Mouse (Mus musculus) hindbrain, embryonic 14.5 days (tissue): Measurements from ENCODE around the gene Scube1. TPM values are rescaled to one million over a fixed set of nuclear protein-coding genes. Genes with fewer than 3 reads are reported as not detected.
A peak's percentile ranks its signal among the peaks of the same experiment; 100 is the strongest.

Experiments used
- ATAC-seq: fragments of 200-750 bp; cut with Nextera tagmentation; 2 replicates; pipeline ENCODE4 v1.8.0; 2017; ENCODE audit warnings: moderate number of reproducible peaks, mild to moderate bottlenecking, moderate TSS enrichment, moderate library complexity; ENCODE audit not compliant: low FRiP score
- DNase-seq: peaks from one replicate; pipeline ENCODE4 v3.0.0-alpha.2; 2015; ENCODE audit warnings: low spot score
- H3K27ac ChIP-seq: fragments of 300-500 bp; sonication (generic); 2 replicates; pipeline ENCODE4 v1.5.1; 2014; ENCODE audit warnings: mild to moderate bottlenecking, moderate library complexity
- H3K27me3 ChIP-seq: fragments of 300-500 bp; sonication (generic); 2 replicates; pipeline ENCODE4 v1.6.1; 2014; ENCODE audit warnings: mild to moderate bottlenecking, low read length, mixed read lengths; ENCODE audit not compliant: control insufficient read depth, insufficient read depth
- H3K36me3 ChIP-seq: fragments of 300-500 bp; sonication (generic); replicated peaks from 2 replicates; pipeline ENCODE4 v1.6.1; 2014; ENCODE audit not compliant: control insufficient read depth, insufficient read depth
- H3K4me1 ChIP-seq: fragments of 300-500 bp; sonication (generic); replicated peaks from 2 replicates; pipeline ENCODE4 v1.6.1; 2014; ENCODE audit warnings: antibody characterized with exemption, low read length, mixed read lengths; ENCODE audit not compliant: control insufficient read depth, insufficient read depth
- H3K4me2 ChIP-seq: fragments of 300-500 bp; sonication (generic); replicated peaks from 2 replicates; pipeline ENCODE4 v1.6.1; 2014; ENCODE audit warnings: mild to moderate bottlenecking, moderate library complexity
- H3K4me3 ChIP-seq: fragments of 300-500 bp; sonication (generic); replicated peaks from 2 replicates; pipeline ENCODE4 v1.5.1; 2014; ENCODE audit warnings: mild to moderate bottlenecking, low read length
- H3K9ac ChIP-seq: fragments of 300-500 bp; sonication (generic); 2 replicates; pipeline ENCODE4 v1.6.1; 2014
- H3K9me3 ChIP-seq: fragments of 300-500 bp; sonication (generic); 2 replicates; pipeline ENCODE4 v1.6.1; 2016; ENCODE audit warnings: low read length; ENCODE audit not compliant: control insufficient read depth
- WGBS: fragments of 180-500 bp; shearing (Covaris S2); extraction: QIAGEN DNeasy Blood & Tissue Kit; methylation state at CpG from one replicate; pipeline ENCODE4 v1.1.7; 2014; 5-methylcytosine and 5-hydroxymethylcytosine counted together
- polyA plus RNA-seq: library from polyadenylated mRNA; unstranded; fragments of >200 nt; fragmentation: Nextera tagmentation; extraction: Ambion mirVana; gene quantifications from 2 replicates; pipeline ENCODE4 v1.2.1, GENCODE M21; 2014

Gene Scube1
- 10.4 and 12.7 TPM in 2 replicates for polyA plus RNA-seq

DNA sequence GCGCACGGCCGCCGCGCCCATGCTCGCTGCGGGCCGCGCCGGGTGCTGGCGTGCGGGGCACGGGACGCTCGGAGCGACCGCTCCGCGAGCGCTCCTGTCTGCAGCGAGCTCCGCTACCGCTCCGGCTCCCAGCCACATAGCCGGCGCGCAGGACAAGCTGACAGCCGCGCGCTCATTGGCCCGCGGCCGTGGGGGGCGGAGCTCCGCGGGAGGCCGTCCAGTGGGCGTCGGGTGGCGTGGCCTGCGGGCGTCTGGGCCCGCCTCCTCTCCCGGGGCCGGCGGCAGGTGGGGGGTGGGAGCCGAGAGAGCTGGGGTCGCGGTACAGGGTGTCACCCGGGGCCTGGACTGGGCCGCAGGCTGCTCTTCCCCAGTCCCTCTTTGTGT lies at the start of gene Scube1:
Gene Scube1 (minus strand): TSS at position 136 of the 384 bp plus-strand sequence.
- WGBS: under 1% methylated on average over 42 of the region's 51 CpGs
- H3K27me3 ChIP-seq: 0 out of 2 replicates have a peak, but pooled peaks cover 6% of the 10 kb centered on the region
- H3K4me1 ChIP-seq: peaks cover 13% of the 10 kb centered on the region

DNA sequence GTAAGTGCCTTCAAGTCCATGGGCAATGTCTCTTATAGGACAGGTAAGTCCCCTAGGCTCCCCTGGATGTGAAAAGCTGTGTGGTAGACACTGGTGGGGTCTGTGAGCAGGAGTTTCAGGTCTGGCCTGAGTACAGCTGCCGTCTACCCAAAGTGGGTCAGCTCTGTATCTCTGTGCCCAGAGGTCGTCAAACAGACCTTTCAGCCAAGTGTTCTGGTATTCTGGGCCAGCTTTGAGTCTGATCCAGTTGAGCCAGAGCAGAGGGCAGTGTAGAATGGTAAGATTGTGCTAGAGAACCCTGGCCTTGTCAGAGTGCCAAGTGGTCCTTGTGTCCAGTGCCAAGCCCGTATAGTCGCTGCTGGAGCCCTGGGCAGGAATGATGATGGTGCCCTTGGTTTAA lies 48.1 kb upstream of the Scube1 start:
- 80% methylated on average over 4 of the region's 4 CpGs for WGBS
- no peak for DNase-seq

More for the DNA sequence above, at the start of gene Scube1:
- DNase-seq (peak; percentile 89), ATAC-seq (peak; percentile 93)
- Histone ChIP-seq H3K4me3 (peak within 1 kb of the TSS; percentile 66), H3K27ac (peak within 1 kb of the TSS; percentile 66; the same call in 1 of the 2 replicates), H3K36me3 (no peaks in the 10 kb centered on the region), H3K9me3 (no peaks in the 10 kb centered on the region), H3K9ac (peak within 1 kb of the TSS; percentile 68), H3K4me2 (peak within 1 kb of the TSS; percentile 68)

DNA sequence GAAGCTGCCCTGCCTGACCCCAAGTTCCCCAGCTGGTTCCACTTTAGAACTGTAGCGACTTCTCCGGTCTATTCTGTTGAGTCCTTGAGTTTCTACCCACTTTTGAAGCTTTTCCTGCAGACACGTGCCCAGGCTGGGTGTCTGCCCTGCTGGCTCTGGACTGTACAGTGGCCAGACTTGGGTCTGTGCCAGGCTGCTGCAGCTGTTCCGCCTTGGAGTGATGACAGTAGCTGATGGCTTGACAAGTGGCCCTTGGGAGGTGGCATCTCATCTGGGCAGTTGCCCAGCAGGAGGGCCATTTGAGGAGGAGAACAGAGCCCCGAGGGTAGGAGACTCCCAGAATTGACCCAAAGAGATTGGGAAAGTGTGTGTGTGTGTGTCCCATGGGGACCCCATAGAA lies 47.6 kb upstream of the Scube1 start:
- Histone ChIP-seq H3K4me3 (no peak overlapping the region), H3K36me3 (no peaks in the 10 kb centered on the region), H3K9ac (no peak overlapping the region), H3K4me1 (no peaks in the 10 kb centered on the region), H3K4me2 (no peak overlapping the region), H3K27me3 (no peaks in the 10 kb centered on the region; the same call in 1 of the 2 replicates), H3K9me3 (no peaks in the 10 kb centered on the region), H3K27ac (no peak overlapping the region)
- 59% methylated on average over 5 of the region's 5 CpGs for WGBS
- no peak for ATAC-seq
- no peak for DNase-seq

More for the DNA sequence above, 48.1 kb upstream of the Scube1 start:
- no peak for ATAC-seq
- Histone ChIP-seq H3K36me3 (no peaks in the 10 kb centered on the region), H3K9me3 (no peaks in the 10 kb centered on the region), H3K4me1 (no peaks in the 10 kb centered on the region), H3K27ac (no peak overlapping the region), H3K4me3 (no peak overlapping the region), H3K9ac (no peak overlapping the region), H3K27me3 (no peaks in the 10 kb centered on the region; the same call in 1 of the 2 replicates), H3K4me2 (no peak overlapping the region)

DNA sequence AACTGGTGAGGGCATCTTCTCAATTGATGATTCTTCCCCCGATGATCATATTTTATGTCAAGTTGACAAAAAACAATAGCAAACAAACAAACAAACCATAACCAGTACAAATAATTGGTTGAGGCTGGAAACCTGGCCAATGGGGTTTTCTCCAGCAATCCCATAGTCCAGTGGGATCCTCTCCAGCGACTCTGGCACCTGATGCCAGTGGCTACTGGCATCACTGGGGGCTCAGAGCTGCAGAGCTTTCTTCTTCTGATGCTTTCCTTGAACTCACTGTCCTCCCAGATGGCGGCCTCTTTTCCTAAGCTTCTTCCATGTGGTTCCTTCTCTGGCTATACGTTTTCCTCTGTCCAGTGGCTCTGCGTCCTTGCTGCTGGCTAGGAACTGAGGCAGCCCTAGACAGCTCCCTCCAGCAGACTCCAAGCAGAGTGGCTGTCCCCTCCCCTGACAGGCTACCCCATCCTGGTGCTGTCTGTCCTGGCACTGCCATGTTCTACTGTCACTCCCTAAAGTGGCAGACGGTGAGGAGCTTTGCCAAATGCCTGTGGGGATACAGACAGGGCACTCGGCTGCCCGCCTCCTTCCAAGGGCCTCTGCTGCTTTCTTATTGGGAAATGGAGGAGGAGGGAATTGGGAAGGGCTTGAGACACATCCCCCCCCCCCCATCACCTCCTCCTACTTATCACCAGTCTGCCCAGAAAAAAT lies 46.7 kb upstream of the Scube1 start:
- Histone ChIP-seq H3K36me3 (no peaks in the 10 kb centered on the region), H3K4me2 (no peak overlapping the region), H3K4me1 (no peaks in the 10 kb centered on the region), H3K27me3 (no peaks in the 10 kb centered on the region; the same call in 1 of the 2 replicates), H3K9me3 (no peaks in the 10 kb centered on the region), H3K4me3 (no peak overlapping the region), H3K9ac (no peak overlapping the region), H3K27ac (no peak overlapping the region)
- WGBS: 62% methylated on average over 8 of the region's 8 CpGs
- no peak for ATAC-seq
- no peak for DNase-seq

DNA sequence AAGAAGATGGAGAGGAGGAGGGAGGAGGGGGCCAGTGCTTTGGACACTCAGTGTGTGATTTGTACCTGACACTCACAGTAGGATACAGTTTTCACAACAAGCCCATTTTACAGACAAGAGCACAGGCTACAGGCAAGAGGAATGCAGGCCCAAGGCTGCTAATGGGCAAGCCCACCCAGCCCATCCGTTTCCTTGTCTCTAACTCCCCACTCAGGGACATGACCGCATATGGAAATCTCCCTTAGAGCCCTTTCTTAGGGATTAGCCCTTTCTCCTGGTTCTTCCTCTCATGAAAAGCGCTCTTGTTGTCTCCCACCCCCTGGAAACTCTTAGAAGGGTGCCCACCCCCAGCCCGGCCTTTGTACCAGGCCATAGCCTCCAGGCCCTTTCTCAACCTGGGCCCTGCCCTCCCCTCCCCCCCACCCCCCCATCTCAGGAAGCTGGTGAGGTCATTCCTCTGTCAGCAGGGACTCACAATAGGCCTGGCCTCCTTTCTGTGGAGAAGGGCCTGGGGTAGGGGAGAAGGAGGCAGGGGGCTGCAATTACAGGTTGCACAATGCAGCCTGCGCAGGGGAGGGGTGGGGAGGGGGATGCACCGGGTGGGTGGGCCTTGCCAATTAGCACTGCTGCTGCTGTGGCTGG lies 40.7 kb upstream of the Scube1 start:
- no peak for DNase-seq
- WGBS: 12% methylated on average over 6 of the region's 6 CpGs

DNA sequence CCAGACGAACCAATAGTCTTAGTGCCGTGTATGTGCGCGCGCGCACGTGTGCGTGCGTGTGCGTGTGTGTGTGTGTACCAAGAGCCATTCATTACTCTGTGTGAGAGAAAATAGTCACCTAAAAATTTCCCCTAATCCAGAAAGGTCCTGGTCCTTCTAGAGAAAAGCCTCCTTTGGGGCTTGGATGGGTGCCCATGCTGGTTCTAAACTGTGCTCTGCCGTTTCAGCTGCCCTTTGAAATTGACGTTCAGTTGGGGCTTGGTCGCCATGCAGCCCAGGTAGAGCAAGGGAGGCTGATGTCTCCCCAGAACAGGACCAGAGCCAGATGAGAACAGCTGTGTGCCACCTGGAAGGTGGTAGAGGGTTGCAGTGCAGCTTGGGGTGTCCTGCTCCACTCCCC lies 36.7 kb upstream of the Scube1 start:
- no peak overlapping the region for H3K9ac ChIP-seq
- no peaks in the 10 kb centered on the region for H3K36me3 ChIP-seq
- 90% methylated on average over 13 of the region's 13 CpGs for WGBS
- no peak overlapping the region for H3K27ac ChIP-seq
- ATAC-seq (no peak), DNase-seq (no peak)
- no peak overlapping the region for H3K4me3 ChIP-seq
- no peak overlapping the region for H3K4me2 ChIP-seq
- H3K27me3 ChIP-seq: no peaks in the 10 kb centered on the region
- H3K4me1 ChIP-seq: no peaks in the 10 kb centered on the region; the same call in 1 of the 2 replicates
- H3K9me3 ChIP-seq: no peaks in the 10 kb centered on the region

More for the DNA sequence above, 40.7 kb upstream of the Scube1 start:
- H3K27me3 ChIP-seq: no peaks in the 10 kb centered on the region
- H3K4me2 ChIP-seq: no peak overlapping the region
- H3K36me3 ChIP-seq: no peaks in the 10 kb centered on the region
- no peaks in the 10 kb centered on the region; the same call in 1 of the 2 replicates for H3K4me1 ChIP-seq
- no peak overlapping the region for H3K9ac ChIP-seq
- no peak for ATAC-seq
- no peak overlapping the region for H3K27ac ChIP-seq
- H3K4me3 ChIP-seq: no peak overlapping the region
- H3K9me3 ChIP-seq: no peaks in the 10 kb centered on the region

DNA sequence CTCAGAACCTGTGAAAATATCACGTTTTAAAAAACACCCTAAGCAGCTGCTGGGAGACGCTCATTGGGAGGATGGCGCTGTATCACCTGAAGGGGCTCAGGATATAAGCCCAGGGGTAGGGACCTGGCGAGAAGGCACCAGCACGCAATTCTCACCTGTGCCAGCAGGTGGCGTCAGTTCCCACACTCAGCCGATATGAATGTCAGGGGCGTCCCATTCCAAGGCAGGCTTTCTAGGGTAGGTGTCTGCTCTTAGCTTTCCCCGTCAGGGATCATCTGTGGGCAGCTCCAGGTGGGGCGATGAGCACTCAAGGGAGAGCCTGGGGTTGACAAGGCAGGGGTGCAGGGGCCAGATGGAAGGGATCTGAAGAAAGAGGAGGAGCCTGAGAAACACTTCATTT lies 35.9 kb upstream of the Scube1 start:
- H3K4me2 ChIP-seq: no peak overlapping the region
- ATAC-seq (no peak), DNase-seq (peak; percentile 77)
- H3K36me3 ChIP-seq: no peaks in the 10 kb centered on the region
- no peak overlapping the region for H3K27ac ChIP-seq
- 4% methylated on average over 10 of the region's 10 CpGs for WGBS
- no peaks in the 10 kb centered on the region; the same call in 1 of the 2 replicates for H3K4me1 ChIP-seq
- H3K27me3 ChIP-seq: no peaks in the 10 kb centered on the region
- H3K4me3 ChIP-seq: no peak overlapping the region
- no peak overlapping the region for H3K9ac ChIP-seq
- H3K9me3 ChIP-seq: no peaks in the 10 kb centered on the region

DNA sequence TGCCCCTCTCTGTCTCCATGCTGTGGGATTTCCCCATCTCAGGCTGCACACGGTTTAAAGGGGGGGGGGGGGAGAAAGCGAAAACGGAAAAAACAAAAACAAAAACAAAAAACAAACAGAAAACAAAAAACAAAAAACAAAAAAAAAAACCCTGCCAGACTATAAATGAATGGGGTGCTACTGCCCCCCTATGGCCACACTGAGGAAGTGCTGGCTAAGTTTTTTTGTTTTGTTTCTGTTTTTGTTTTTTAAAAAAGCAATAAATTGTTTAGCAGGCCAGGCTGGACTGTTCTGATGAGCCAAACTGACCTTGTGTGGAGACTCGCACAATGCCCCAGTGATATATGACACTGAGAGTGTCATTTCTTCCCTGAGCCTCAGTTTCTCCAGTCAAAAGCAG lies 34.1 kb upstream of the Scube1 start:
- no peak overlapping the region for H3K4me2 ChIP-seq
- no peaks in the 10 kb centered on the region for H3K9me3 ChIP-seq
- H3K36me3 ChIP-seq: no peaks in the 10 kb centered on the region
- DNase-seq: peak; percentile 58
- no peak overlapping the region for H3K27ac ChIP-seq
- H3K9ac ChIP-seq: no peak overlapping the region
- no peaks in the 10 kb centered on the region for H3K4me1 ChIP-seq
- no peaks in the 10 kb centered on the region for H3K27me3 ChIP-seq
- no peak overlapping the region for H3K4me3 ChIP-seq
- no peak for ATAC-seq
- WGBS: 14% methylated on average over 4 of the region's 4 CpGs

DNA sequence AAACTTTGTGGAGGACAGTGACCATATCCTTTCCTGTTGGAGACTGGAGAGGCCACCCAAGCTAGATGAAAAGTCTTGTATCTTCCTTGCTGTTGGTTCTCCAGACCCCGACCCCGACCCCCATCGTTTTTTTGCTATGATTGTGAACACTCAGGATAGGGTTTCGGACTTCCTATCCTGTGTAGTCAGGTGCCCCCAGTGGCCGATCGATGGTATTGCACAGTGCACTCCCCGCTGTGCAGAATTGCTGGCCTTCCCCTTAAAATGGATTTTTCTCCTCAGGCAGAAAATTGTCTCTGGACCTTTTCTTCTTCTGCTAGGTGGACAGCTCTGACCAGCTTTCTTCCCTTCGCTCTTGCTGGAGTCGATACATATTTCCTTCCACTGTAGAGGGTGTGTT lies 31.9 kb upstream of the Scube1 start:
- no peaks in the 10 kb centered on the region for H3K27me3 ChIP-seq
- no peaks in the 10 kb centered on the region for H3K9me3 ChIP-seq
- DNase-seq: peak; percentile 76
- WGBS: 27% methylated on average over 9 of the region's 9 CpGs
- no peak for ATAC-seq
- H3K4me1 ChIP-seq: no peaks in the 10 kb centered on the region
- no peak overlapping the region for H3K9ac ChIP-seq
- no peaks in the 10 kb centered on the region for H3K36me3 ChIP-seq
- no peak overlapping the region for H3K4me2 ChIP-seq
- H3K4me3 ChIP-seq: no peak overlapping the region
- H3K27ac ChIP-seq: no peak overlapping the region
